Mouse (Mus musculus): ENCODE results near the gene Pigk.

Pigk gene

GRCm38 (mm10) chr3:152837938-152838337 lies 124.0 kb downstream of the Pigk start:
- in situ Hi-C loops (cut with MboI, MseI), result no loop called here

GRCm38 (mm10) chr3:152841264-152841663 lies 127.4 kb downstream of the Pigk start:
- in situ Hi-C loops (cut with MboI, MseI), result no loop called here

GRCm38 (mm10) chr3:152842648-152843047 lies 128.7 kb downstream of the Pigk start:
- in situ Hi-C loops (cut with MboI, MseI), result no loop called here

- in situ Hi-C loops (cut with MboI, MseI), result no loop called here
These were observed 130.0 kb downstream of the Pigk start for GRCm38 (mm10) chr3:152843925-152844324.

- in situ Hi-C loops (cut with MboI, MseI), result no loop called here
These were observed 141.2 kb downstream of the Pigk start for GRCm38 (mm10) chr3:152855006-152855614.

- in situ Hi-C loops (cut with MboI, MseI), result no loop called here
These were observed 142.2 kb downstream of the Pigk start for GRCm38 (mm10) chr3:152856095-152856494.

GRCm38 (mm10) chr3:152861450-152861849 lies 147.6 kb downstream of the Pigk start:
- in situ Hi-C loops (cut with MboI, MseI), result no loop called here

- in situ Hi-C loops (cut with MboI, MseI), result no loop called here
These were observed 148.1 kb downstream of the Pigk start for GRCm38 (mm10) chr3:152861978-152862377.

GRCm38 (mm10) chr3:152866035-152866965 lies 152.4 kb downstream of the Pigk start:
- in situ Hi-C loops (cut with MboI, MseI), result no loop called here

GRCm38 (mm10) chr3:152867654-152868525 lies 154.0 kb downstream of the Pigk start:
- in situ Hi-C loops (cut with MboI, MseI), result no loop called here

GRCm38 (mm10) chr3:152872054-152872453 lies 158.2 kb downstream of the Pigk start:
- in situ Hi-C loops (cut with MboI, MseI), result no loop called here

GRCm38 (mm10) chr3:152872596-152872995 lies 158.7 kb downstream of the Pigk start:
- in situ Hi-C loops (cut with MboI, MseI), result no loop called here

- in situ Hi-C loops (cut with MboI, MseI), result no loop called here
These were observed 160.8 kb downstream of the Pigk start for GRCm38 (mm10) chr3:152874431-152875355.

GRCm38 (mm10) chr3:152875723-152876290 lies 161.9 kb downstream of the Pigk start:
- in situ Hi-C loops (cut with MboI, MseI), result no loop called here

GRCm38 (mm10) chr3:152880121-152880835 lies 166.4 kb downstream of the Pigk start:
- in situ Hi-C loops (cut with MboI, MseI), result no loop called here

- in situ Hi-C loops (cut with MboI, MseI), result no loop called here
These were observed 167.8 kb downstream of the Pigk start for GRCm38 (mm10) chr3:152881706-152882105.

- in situ Hi-C loops (cut with MboI, MseI), result no loop called here
These were observed 169.7 kb downstream of the Pigk start for GRCm38 (mm10) chr3:152883556-152883955.

- in situ Hi-C loops (cut with MboI, MseI), result no loop called here
These were observed 172.8 kb downstream of the Pigk start for GRCm38 (mm10) chr3:152886749-152887148.

GRCm38 (mm10) chr3:152888116-152888515 lies 174.2 kb downstream of the Pigk start:
- in situ Hi-C loops (cut with MboI, MseI), result no loop called here

- in situ Hi-C loops (cut with MboI, MseI), result no loop called here
These were observed 181.0 kb downstream of the Pigk start for GRCm38 (mm10) chr3:152894935-152895334.

Data from regulatory T cell (primary cell).